Mouse (Mus musculus): ENCODE measurements at regions not wholly inside any gene's neighbourhood (a gene's known extent, or its start where the extent isn't known, plus 50 kb on each side); places are given as distances from the start of the nearest gene placed in this dataset.

- no peak for DNase-seq (ENCODE audit: low read depth, low spot score)
- TF ChIP-seq GATA1 (IDR thresholded peaks at IDR 0.05; ENCODE audit: low read depth, low read length): no peak
- no peak for TF ChIP-seq MEF2A (IDR thresholded peaks at IDR 0.05; ENCODE audit: extremely low read depth, insufficient replicate concordance, low read depth, low read length, poor library complexity, severe bottlenecking)
- H3K4me3 ChIP-seq (ENCODE audit: control insufficient read depth in 1 of 2, insufficient read depth in 1 of 2, low read depth in 2 of 2, low read length in 2 of 2): no peak overlapping the region
- H3K9me3 ChIP-seq (replicated peaks; ENCODE audit: insufficient read depth, low read length): no peaks in the 10 kb centered on the region
- no peaks in the 10 kb centered on the region for H3K79me2 ChIP-seq (ENCODE audit: control insufficient read depth, insufficient read depth, low read length, poor library complexity)
- H3K36me3 ChIP-seq (ENCODE audit: control insufficient read depth in 1 of 2, insufficient read depth in 2 of 2, low read length in 2 of 2): no peaks in the 10 kb centered on the region
- H3K27ac ChIP-seq (ENCODE audit: control insufficient read depth, low read depth, low read length): no peak overlapping the region
- no peaks in the 10 kb centered on the region for H3K4me1 ChIP-seq (ENCODE audit: control insufficient read depth in 1 of 2, insufficient read depth in 2 of 2, low read length in 2 of 2)
- no peak overlapping the region for H3K9ac ChIP-seq (ENCODE audit: control insufficient read depth, low read depth, low read length, poor library complexity, severe bottlenecking)
- H3K27me3 ChIP-seq (ENCODE audit: control insufficient read depth in 1 of 2, insufficient read depth in 2 of 2, low read length in 2 of 2): no peaks in the 10 kb centered on the region
Measured at GRCm38 (mm10) chr14:24957392-24957791, 470.5 kb downstream of the Rps24 start.

GRCm38 (mm10) chr14:24958821-24959220, 471.9 kb downstream of the Rps24 start:
- Histone ChIP-seq H3K27me3 (ENCODE audit: control insufficient read depth in 1 of 2, insufficient read depth in 2 of 2, low read length in 2 of 2) (no peaks in the 10 kb centered on the region), H3K9me3 (replicated peaks; ENCODE audit: insufficient read depth, low read length) (no peaks in the 10 kb centered on the region), H3K36me3 (ENCODE audit: control insufficient read depth in 1 of 2, insufficient read depth in 2 of 2, low read length in 2 of 2) (no peaks in the 10 kb centered on the region), H3K9ac (ENCODE audit: control insufficient read depth, low read depth, low read length, poor library complexity, severe bottlenecking) (no peak overlapping the region), H3K4me3 (ENCODE audit: control insufficient read depth in 1 of 2, insufficient read depth in 1 of 2, low read depth in 2 of 2, low read length in 2 of 2) (no peak overlapping the region), H3K4me1 (ENCODE audit: control insufficient read depth in 1 of 2, insufficient read depth in 2 of 2, low read length in 2 of 2) (no peaks in the 10 kb centered on the region), H3K79me2 (ENCODE audit: control insufficient read depth, insufficient read depth, low read length, poor library complexity) (no peaks in the 10 kb centered on the region), H3K27ac (ENCODE audit: control insufficient read depth, low read depth, low read length) (no peak overlapping the region)
- TF ChIP-seq POLR2AphosphoS2 (IDR thresholded peaks at IDR 0.05; ENCODE audit: low read length) (no peak), SMC3 (IDR thresholded peaks at IDR 0.05; ENCODE audit: low read depth, low read length) (no peak), MEF2A (IDR thresholded peaks at IDR 0.05; ENCODE audit: extremely low read depth, insufficient replicate concordance, low read depth, low read length, poor library complexity, severe bottlenecking) (no peak), GATA1 (IDR thresholded peaks at IDR 0.05; ENCODE audit: low read depth, low read length) (no peak), MYC (IDR thresholded peaks at IDR 0.05; ENCODE audit: low read depth, low read length) (no peak), USF2 (IDR thresholded peaks at IDR 0.05; ENCODE audit: borderline replicate concordance in 1 of 2, insufficient read depth in 1 of 2, low read depth in 1 of 2, low read length in 2 of 2) (no peak), E2F4 (IDR thresholded peaks at IDR 0.05; ENCODE audit: borderline replicate concordance, low read depth, low read length) (no peak), CHD2 (IDR thresholded peaks at IDR 0.05; ENCODE audit: low read length) (no peak), POLR2AphosphoS5 (IDR thresholded peaks at IDR 0.05; ENCODE audit: borderline replicate concordance, low read depth, low read length) (no peak), ETS1 (IDR thresholded peaks at IDR 0.05; ENCODE audit: low read depth, low read length) (no peak), UBTF (IDR thresholded peaks at IDR 0.05; ENCODE audit: borderline replicate concordance, insufficient read depth, low read depth, low read length) (no peak), NRF1 (IDR thresholded peaks at IDR 0.05; ENCODE audit: insufficient read depth, low read depth, low read length, poor library complexity, severe bottlenecking) (no peak), GABPA (IDR thresholded peaks at IDR 0.05; ENCODE audit: low read depth, low read length) (no peak), MAFK (IDR thresholded peaks at IDR 0.05; ENCODE audit: borderline replicate concordance, low read depth, low read length) (no peak), ZC3H11A (IDR thresholded peaks at IDR 0.05; ENCODE audit: low read depth, low read length) (no peak), ZKSCAN1 (IDR thresholded peaks at IDR 0.05; ENCODE audit: low read depth, low read length) (no peak), ELF1 (IDR thresholded peaks at IDR 0.05; ENCODE audit: low read depth, low read length) (no peak), HCFC1 (IDR thresholded peaks at IDR 0.05; ENCODE audit: low read depth, low read length) (no peak), POLR2A (IDR thresholded peaks at IDR 0.05; ENCODE audit: control insufficient read depth in 1 of 2, insufficient read depth in 1 of 2, low read depth in 1 of 2, low read length in 2 of 2, poor library complexity in 1 of 2) (no peak), TAL1 (IDR thresholded peaks at IDR 0.05; ENCODE audit: low read length) (no peak)
- no peak for DNase-seq (ENCODE audit: low read depth, low spot score)
